8 mouse cellular contexts compared by ENCODE assay signal in the genomic region with DNA sequence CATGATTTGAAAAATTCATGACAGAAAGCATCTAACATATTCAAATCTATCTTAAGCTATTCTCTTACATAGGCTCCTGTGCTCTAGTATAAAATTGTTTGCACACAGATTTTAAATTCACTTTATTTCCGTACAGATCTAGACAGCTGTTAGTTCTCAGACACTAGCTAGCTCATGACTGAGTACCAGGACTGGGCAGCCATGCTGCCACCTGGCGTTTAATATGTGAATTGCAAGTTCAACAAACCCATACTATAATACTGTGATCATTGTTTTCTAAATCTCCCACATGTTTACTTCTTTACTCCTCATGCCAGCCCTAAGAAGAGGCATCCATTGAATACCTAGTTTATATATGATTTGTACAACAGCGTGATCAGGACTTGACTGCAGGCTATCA. TPM values are rescaled to one million over a fixed set of nuclear protein-coding genes. Genes with fewer than 3 reads are reported as not detected.
A peak's percentile ranks its signal among the peaks of the same experiment; 100 is the strongest.
DNase-seq lines count a peak whose midpoint lies in the region; TF ChIP-seq lines count a peak whose summit lies in the region.

No protein-coding gene starts in this region.

- WGBS in heart, embryonic 10.5 days = 11% methylated on average over 3 of the region's 3 CpGs
- 7% methylated on average over 3 of the region's 3 CpGs for WGBS in spleen, adult 2 months

- no peaks in the 10 kb centered on the region for H3K36me3 ChIP-seq in E14TG2a.4 (ENCODE audit: insufficient read depth, low read length)
- no peaks in the 10 kb centered on the region for H3K36me3 ChIP-seq in heart, embryonic 10.5 days
- no peaks in the 10 kb centered on the region for H3K36me3 ChIP-seq in spleen, adult 2 months (ENCODE audit: control insufficient read depth, insufficient read depth, low read length)

- H3K9me3 ChIP-seq in E14TG2a.4 (ENCODE audit: low read length) = no peaks in the 10 kb centered on the region
- no peaks in the 10 kb centered on the region for H3K9me3 ChIP-seq in heart, embryonic 10.5 days

- peak; percentile 17 for DNase-seq in adrenal gland, adult 2 months
- no peak for DNase-seq in adrenal gland, postnatal 4 days (ENCODE audit: low spot score in 2 of 2)
- peak; percentile 57 to 69 for DNase-seq in cerebellum, postnatal 10 days
- DNase-seq in heart, embryonic 10.5 days (ENCODE audit: low spot score) = peak; percentile 75
- DNase-seq in kidney, postnatal 25 days = peak; percentile 50 to 71
- DNase-seq in lung, postnatal 25 days (ENCODE audit: low spot score) = peak; percentile 38
- peak; percentile 29 to 49 for DNase-seq in spleen, adult 2 months (ENCODE audit: low read depth in 1 of 2, low spot score in 2 of 2)

- no peak for TF ChIP-seq POLR2A in spleen, adult 2 months (IDR thresholded peaks at IDR 0.05; ENCODE audit: low read depth, low read length)

- TF ChIP-seq CTCF in E14TG2a.4 (conservative IDR thresholded peaks at IDR 0.05; ENCODE audit: low read length) = peak; percentile 81
- peak; percentile 49; the same call in 1 of the 2 replicates for TF ChIP-seq CTCF in spleen, adult 2 months (IDR thresholded peaks at IDR 0.05; ENCODE audit: extremely low read depth, insufficient read depth, insufficient read length, insufficient replicate concordance)

- H3K27me3 ChIP-seq in E14TG2a.4 (ENCODE audit: insufficient read depth, low read length) = 0 out of 2 replicates have a peak, but pooled peaks cover 2% of the 10 kb centered on the region
- no peaks in the 10 kb centered on the region for H3K27me3 ChIP-seq in heart, embryonic 10.5 days (ENCODE audit: insufficient read depth, poor library complexity, severe bottlenecking)
- no peaks in the 10 kb centered on the region for H3K27me3 ChIP-seq in spleen, adult 2 months (ENCODE audit: control insufficient read depth, insufficient read depth, low read length)

- H3K4me1 ChIP-seq in E14TG2a.4 (replicated peaks; ENCODE audit: low read depth, low read length) = no peaks in the 10 kb centered on the region
- H3K4me1 ChIP-seq in heart, embryonic 10.5 days = no peaks in the 10 kb centered on the region
- H3K4me1 ChIP-seq in spleen, adult 2 months (ENCODE audit: control insufficient read depth, insufficient read depth, insufficient read length) = no peaks in the 10 kb centered on the region

- no peak overlapping the region for H3K4me3 ChIP-seq in E14TG2a.4 (replicated peaks; ENCODE audit: low read length)
- no peak overlapping the region for H3K4me3 ChIP-seq in heart, embryonic 10.5 days
- H3K4me3 ChIP-seq in spleen, adult 2 months (ENCODE audit: extremely low read depth, insufficient read depth, insufficient read length) = no peak overlapping the region

- H3K27ac ChIP-seq in heart, embryonic 10.5 days = no peak overlapping the region
- no peak overlapping the region for H3K27ac ChIP-seq in spleen, adult 2 months (ENCODE audit: insufficient read depth, low read length)

RNA-seq across cellular contexts. Expression of gene D1Ertd622e, which starts 26.9 kb away (rescaled TPM):
- 10 to 100 TPM; 14.3 to 15.2 TPM for total RNA-seq in adrenal gland, adult 2 months (2021)
- 4.1 and 4.2 TPM in 2 replicates for polyA plus RNA-seq in adrenal gland, adult 2 months (2012; rRNA removed)
- total RNA-seq in adrenal gland, postnatal 4 days (2021) = 10 to 100 TPM; 18.6 to 22.4 TPM
- 9.3 and 12.1 TPM in 2 replicates for polyA plus RNA-seq in heart, embryonic 10.5 days (2016; fragmentation: Nextera tagmentation; extraction: Ambion mirVana)
- 23.1 and 24.3 TPM in 2 replicates for polyA plus RNA-seq in spleen, adult 2 months (2012; rRNA removed)

Comparison
In these comparisons a context has a peak if more than half of its experiments do, and no peak if none do; other contexts are left out.
1. DNase-seq: peak in adrenal gland, adult 2 months (single experiment), cerebellum, postnatal 10 days (2 of 2), heart, embryonic 10.5 days (single experiment), kidney, postnatal 25 days (2 of 2), lung, postnatal 25 days (single experiment) and spleen, adult 2 months (2 of 2); none in adrenal gland, postnatal 4 days (0 of 2).